Mouse (Mus musculus) ES-Bruce4 (cell line): ENCODE data around the gene Prr12. TPM values are rescaled to one million over a fixed set of nuclear protein-coding genes. Genes with fewer than 3 reads are reported as not detected.

Source experiments
- H3K27ac ChIP-seq: 2 replicates; pipeline ENCODE4 v1.5.1; 2012; ENCODE audit warnings: low read length, inconsistent platforms; ENCODE audit not compliant: insufficient read depth
- H3K27me3 ChIP-seq: 2 replicates; pipeline ENCODE4 v1.6.1; 2012; ENCODE audit warnings: mild to moderate bottlenecking, low read length, inconsistent platforms; ENCODE audit not compliant: control insufficient read depth, poor library complexity, insufficient read depth, severe bottlenecking
- H3K36me3 ChIP-seq: 2 replicates; pipeline ENCODE4 v1.6.1; 2012; ENCODE audit warnings: inconsistent platforms, mild to moderate bottlenecking, low read length, moderate library complexity; ENCODE audit not compliant: control insufficient read depth, poor library complexity, insufficient read depth, severe bottlenecking
- H3K4me1 ChIP-seq: one replicate; pipeline ENCODE4 v1.8.1; 2011; ENCODE audit warnings: low read length; ENCODE audit not compliant: control insufficient read depth, insufficient read depth
- H3K4me3 ChIP-seq: 2 replicates; pipeline ENCODE4 v1.5.1; 2011; ENCODE audit warnings: low read depth, mild to moderate bottlenecking, low read length
- H3K9ac ChIP-seq: 2 replicates; pipeline ENCODE4 v1.6.1; 2012; ENCODE audit warnings: low read depth, mild to moderate bottlenecking, inconsistent platforms; ENCODE audit not compliant: poor library complexity, severe bottlenecking
- H3K9me3 ChIP-seq: replicated peaks from 2 replicates; pipeline ENCODE4 v1.6.1; 2012; ENCODE audit warnings: mild to moderate bottlenecking, low read length, inconsistent platforms; ENCODE audit not compliant: control insufficient read depth, poor library complexity, insufficient read depth, severe bottlenecking
- CTCF ChIP-seq: IDR thresholded peaks from one replicate; pipeline ENCODE4 v1.8.1; 2011; ENCODE audit warnings: low read depth, low read length
- EP300 ChIP-seq: IDR thresholded peaks from 2 replicates; pipeline ENCODE4 v1.6.1; 2011; ENCODE audit warnings: low read depth, low read length; ENCODE audit not compliant: insufficient read depth
- POLR2A ChIP-seq: IDR thresholded peaks from one replicate; pipeline ENCODE4 v1.8.1; 2011; ENCODE audit warnings: low read length; ENCODE audit not compliant: insufficient read depth
- polyA plus RNA-seq: library from polyadenylated mRNA; stranded (reverse); fragments of >200 nt; gene quantifications from 2 replicates; pipeline ENCODE4 v1.2.4, GENCODE M21; 2011; ENCODE audit warnings: low read depth; ENCODE audit not compliant: missing spikeins, insufficient read depth, insufficient read length

The Prr12 gene
- polyA plus RNA-seq, 1 experiment: 35.0 TPM

- Histone ChIP-seq H3K4me3 (no peak overlapping the region), H3K36me3 (no peaks in the 10 kb centered on the region), H3K9ac (no peak overlapping the region), H3K4me1 (peaks cover 6% of the 10 kb centered on the region), H3K27ac (no peak overlapping the region), H3K9me3 (no peaks in the 10 kb centered on the region), H3K27me3 (no peaks in the 10 kb centered on the region)
- TF ChIP-seq CTCF (no peak), POLR2A (no peak), EP300 (no peak)
These were observed 42.7 kb upstream of the Prr12 start for GRCm38 (mm10) chr7:45095367-45095766.

DNA sequence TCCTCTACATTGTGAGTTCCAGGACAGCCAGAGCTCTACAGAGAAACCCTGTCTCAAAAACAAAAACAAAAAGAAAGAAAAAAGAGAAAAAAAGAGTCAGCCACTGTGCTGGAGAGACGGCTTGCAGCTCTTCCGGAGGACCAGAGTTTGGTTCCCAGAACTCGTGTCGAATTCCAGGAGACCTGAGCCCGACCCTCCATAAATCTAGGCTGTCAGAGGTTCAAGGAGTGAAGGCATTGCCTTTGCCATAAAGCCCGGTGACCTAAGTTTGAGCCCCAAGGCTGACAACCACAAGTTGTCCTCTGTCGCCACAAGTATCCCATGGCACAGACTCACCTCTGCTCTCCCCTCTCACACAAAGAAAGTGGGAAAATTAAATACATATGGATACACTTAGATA, 41.4 kb upstream of the Prr12 start:
- TF ChIP-seq POLR2A (no peak), CTCF (no peak), EP300 (no peak)
- Histone ChIP-seq H3K9me3 (no peaks in the 10 kb centered on the region), H3K9ac (no peak overlapping the region), H3K4me3 (no peak overlapping the region), H3K27ac (no peak overlapping the region), H3K27me3 (no peaks in the 10 kb centered on the region), H3K36me3 (no peaks in the 10 kb centered on the region), H3K4me1 (peaks cover 6% of the 10 kb centered on the region)

DNA sequence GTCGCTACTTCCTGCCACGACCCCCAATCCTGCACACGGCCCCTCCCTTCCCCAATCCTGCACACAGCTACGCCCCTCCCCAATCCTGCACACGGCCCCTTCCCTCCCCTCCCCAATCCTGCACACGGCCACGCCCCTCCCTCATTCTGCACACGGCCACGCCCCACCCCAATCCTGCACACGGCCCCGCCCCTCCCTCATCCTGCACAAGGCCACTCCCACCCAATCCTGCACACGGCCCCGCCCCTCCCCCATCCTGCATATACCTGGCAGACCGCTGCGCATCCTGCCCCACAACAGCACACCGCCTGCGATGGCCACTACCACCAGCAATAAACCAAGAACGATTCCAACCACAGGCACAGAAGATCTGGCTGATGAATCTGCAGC, 40.8 kb upstream of the Prr12 start:
- Histone ChIP-seq H3K4me1 (peaks cover 6% of the 10 kb centered on the region), H3K9ac (no peak overlapping the region), H3K9me3 (no peaks in the 10 kb centered on the region), H3K36me3 (no peaks in the 10 kb centered on the region), H3K27ac (no peak overlapping the region), H3K27me3 (no peaks in the 10 kb centered on the region), H3K4me3 (peak overlapping the region; percentile 29; the same call in 1 of the 2 replicates)
- TF ChIP-seq POLR2A: no peak
- peak; percentile 31; the same call in 1 of the 2 replicates for TF ChIP-seq EP300

DNA sequence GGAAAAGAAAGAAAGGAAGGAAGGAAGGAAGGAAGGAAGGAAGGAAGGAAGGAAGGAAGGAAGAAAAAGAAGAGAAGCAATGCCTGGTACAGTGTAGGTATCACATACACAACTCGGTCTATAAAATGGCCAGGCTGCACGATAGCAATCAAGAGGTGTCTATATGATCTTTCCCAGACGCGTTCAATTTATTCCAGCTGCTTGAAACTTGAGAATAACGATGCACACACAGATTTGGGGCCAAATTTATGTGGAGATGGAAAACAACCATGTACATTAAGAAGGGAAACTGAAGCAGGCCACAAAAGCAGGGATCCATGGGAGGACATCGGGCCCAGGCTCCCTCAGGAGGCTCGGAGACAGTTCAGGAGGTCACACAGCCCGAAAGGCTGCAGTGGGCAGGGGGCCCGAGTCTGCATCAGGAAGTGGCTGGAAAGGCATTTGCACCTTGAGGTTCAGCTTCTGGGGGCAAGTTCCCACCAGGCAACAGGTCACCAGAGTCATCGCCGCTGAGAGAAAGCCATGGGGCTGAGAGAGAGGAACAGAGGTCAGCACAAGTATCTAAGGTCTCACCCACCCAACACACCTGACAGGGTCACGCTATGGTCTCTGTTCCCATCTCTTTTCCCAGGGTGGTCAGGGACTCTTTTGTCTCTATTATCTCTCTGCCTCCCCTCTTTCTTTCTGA, 40.3 kb upstream of the Prr12 start:
- Histone ChIP-seq H3K36me3 (no peaks in the 10 kb centered on the region), H3K27ac (peak overlapping the region; percentile 41; the same call in 1 of the 2 replicates), H3K27me3 (no peaks in the 10 kb centered on the region), H3K4me1 (peaks cover 6% of the 10 kb centered on the region), H3K9me3 (no peaks in the 10 kb centered on the region), H3K9ac (no peak overlapping the region), H3K4me3 (peak overlapping the region; percentile 28)
- no peak for TF ChIP-seq CTCF
- TF ChIP-seq EP300: no peak
- TF ChIP-seq POLR2A: no peak

GRCm38 (mm10) chr7:45092048-45092447, 39.4 kb upstream of the Prr12 start, which contains the start of gene Rcn3:
TSS of gene Rcn3 (minus strand) at chr7:45092221.
- Histone ChIP-seq H3K27ac (peak within 1 kb of the TSS; percentile 41; the same call in 1 of the 2 replicates), H3K27me3 (no peaks in the 10 kb centered on the region), H3K4me1 (peaks cover 6% of the 10 kb centered on the region), H3K4me3 (peak within 1 kb of the TSS; percentile 79), H3K9me3 (no peaks in the 10 kb centered on the region), H3K36me3 (no peaks in the 10 kb centered on the region), H3K9ac (peak within 1 kb of the TSS; percentile 59)
- TF ChIP-seq EP300: no peak
- no peak for TF ChIP-seq POLR2A
- TF ChIP-seq CTCF: no peak

- Histone ChIP-seq H3K9ac (peak overlapping the region; percentile 59), H3K4me3 (peak overlapping the region; percentile 79), H3K4me1 (peaks cover 6% of the 10 kb centered on the region), H3K27me3 (no peaks in the 10 kb centered on the region), H3K27ac (no peak overlapping the region), H3K36me3 (0 out of 2 replicates have a peak, but pooled peaks cover 2% of the 10 kb centered on the region), H3K9me3 (no peaks in the 10 kb centered on the region)
- no peak for TF ChIP-seq EP300
- no peak for TF ChIP-seq POLR2A
- TF ChIP-seq CTCF: no peak
These were observed 38.6 kb upstream of the Prr12 start for GRCm38 (mm10) chr7:45091001-45091990.
